ENCODE assay signal across 8 mouse cellular contexts in genomic region chr5:24908820-24909716, GRCm38 (mm10).
DNase-seq lines count a peak whose midpoint lies in the region; ATAC-seq and TF ChIP-seq lines count a peak whose summit lies in the region.

No protein-coding gene starts in this region.

- H3K4me3 ChIP-seq in ES-E14 (ENCODE audit: insufficient read depth in 1 of 2, low read depth in 1 of 2, low read length in 2 of 2, poor library complexity in 1 of 2, severe bottlenecking in 1 of 2): peak overlapping the region; percentile 80 to 89
- peak overlapping the region; percentile 60 for H3K4me3 ChIP-seq in kidney, postnatal 0 days (replicated peaks; ENCODE audit: low read depth, low read length)

- DNase-seq in 416B (ENCODE audit: low read depth) (peak; percentile 94), ES-E14 (ENCODE audit: low read depth, low spot score) (peak; percentile 78)
- DNase-seq in gonadal fat pad, adult 2 months (ENCODE audit: low read depth): peak; percentile 56
- peak; percentile 37 for DNase-seq in kidney, postnatal 0 days (ENCODE audit: low spot score)
- DNase-seq in spleen, adult 12 weeks (ENCODE audit: low spot score): peak; percentile 34
- no peak for DNase-seq in layer of hippocampus, adult 9-10 months (ENCODE audit: low spot score)

- 13% methylated on average over 15 of the region's 19 CpGs for WGBS in kidney, postnatal 0 days

- H3K36me3 ChIP-seq in ES-E14 (ENCODE audit: control insufficient read depth, insufficient read depth, low read length, poor library complexity, severe bottlenecking): no peaks in the 10 kb centered on the region
- H3K36me3 ChIP-seq in kidney, postnatal 0 days (ENCODE audit: insufficient read depth, low read length): 0 out of 2 replicates have a peak, but pooled peaks cover 4% of the 10 kb centered on the region

- peak overlapping the region; percentile 72 for H3K27ac ChIP-seq in ES-E14 (ENCODE audit: insufficient read depth, low read depth, low read length, poor library complexity, severe bottlenecking)
- H3K27ac ChIP-seq in kidney, postnatal 0 days: peak overlapping the region; percentile 92

- H3K9me3 ChIP-seq in ES-E14 (ENCODE audit: control insufficient read depth, insufficient read depth, low read depth, low read length): no peaks in the 10 kb centered on the region
- no peaks in the 10 kb centered on the region for H3K9me3 ChIP-seq in kidney, postnatal 0 days (replicated peaks; ENCODE audit: low read length)

- peaks cover 0 to 5% of the 10 kb centered on the region in 2 experiments; a peak in 1 of 4 replicates for H3K4me1 ChIP-seq in ES-E14 (ENCODE audit: control insufficient read depth in 2 of 2, insufficient read depth in 2 of 2, low read length in 2 of 2, poor library complexity in 1 of 2)
- peaks cover 8% of the 10 kb centered on the region for H3K4me1 ChIP-seq in kidney, postnatal 0 days (replicated peaks; ENCODE audit: insufficient read depth, low read length)

- peak overlapping the region; percentile 93 for H3K9ac ChIP-seq in ES-E14 (ENCODE audit: insufficient read depth, low read depth, low read length, poor library complexity, severe bottlenecking)
- H3K9ac ChIP-seq in kidney, postnatal 0 days (ENCODE audit: low read depth, low read length): peak overlapping the region; percentile 79

- H3K27me3 ChIP-seq in kidney, postnatal 0 days (ENCODE audit: insufficient read depth, low read length): no peaks in the 10 kb centered on the region

- peak overlapping the region; percentile 91 for H3K4me2 ChIP-seq in kidney, postnatal 0 days (ENCODE audit: low read length)

- peak; percentile 81 for ATAC-seq in common myeloid progenitor, adult 5-6 weeks (replicated peaks; ENCODE audit: low read depth, poor library complexity, severe bottlenecking)
- ATAC-seq in kidney, postnatal 0 days (replicated peaks; ENCODE audit: low FRiP score, low read depth): 0 out of 2 replicates have a peak, but pooled peaks have one; percentile 21
- peak; percentile 81 for ATAC-seq in megakaryocyte, adult 5-6 weeks (ENCODE audit: poor library complexity, severe bottlenecking)

- TF ChIP-seq CTCF in kidney, postnatal 0 days (IDR thresholded peaks at IDR 0.05; ENCODE audit: low read depth): peak; percentile 66

- in situ Hi-C loops in ES-E14 (cut with MboI; ENCODE audit: low sequenced_read_pairs in 2 of 2, unreplicated experiment in 2 of 2): no loop called here

TF ChIP-seq in ES-E14, 5 proteins besides CTCF, POLR2A, EP300 and RAD21:
- TF ChIP-seq ZNF384 (IDR thresholded peaks at IDR 0.05; ENCODE audit: low read depth, low read length): peak; percentile 61
- no peak for TF ChIP-seq MAFK (IDR thresholded peaks at IDR 0.05; ENCODE audit: insufficient read depth, low read depth, low read length)
TF ChIP-seq in ES-E14: peak in this region for 1.

Comparison
In these comparisons a context has a peak if more than half of its experiments do, and no peak if none do; other contexts are left out.
1. ATAC-seq: peak in every context shown above with its lines; median percentile 81 in common myeloid progenitor, adult 5-6 weeks; 81 in megakaryocyte, adult 5-6 weeks; 21 in kidney, postnatal 0 days.